Mouse (Mus musculus) testis, adult 2 months (tissue): ENCODE measurements around the gene Mmgt1. TPM values are rescaled to one million over a fixed set of nuclear protein-coding genes. Genes with fewer than 3 reads are reported as not detected.

Experiments
- H3K27ac ChIP-seq: fragments of 200-500 bp; 2 replicates; pipeline ENCODE4 v1.5.1; 2012; ENCODE audit warnings: low read depth, low read length; ENCODE audit not compliant: control insufficient read depth, insufficient read depth
- H3K27me3 ChIP-seq: fragments of 200-500 bp; 2 replicates; pipeline ENCODE4 v1.6.1; 2012; ENCODE audit warnings: mild to moderate bottlenecking, low read length, moderate library complexity; ENCODE audit not compliant: control insufficient read depth, insufficient read depth
- H3K36me3 ChIP-seq: fragments of 200-500 bp; 2 replicates; pipeline ENCODE4 v1.6.1; 2012; ENCODE audit warnings: mild to moderate bottlenecking, low read length; ENCODE audit not compliant: control insufficient read depth, insufficient read depth
- H3K4me1 ChIP-seq: fragments of 200-500 bp; 2 replicates; pipeline ENCODE4 v1.6.1; 2012; ENCODE audit warnings: low read length; ENCODE audit not compliant: control insufficient read depth, insufficient read depth
- H3K4me3 ChIP-seq: fragments of 200-500 bp; 2 replicates; pipeline ENCODE4 v1.5.1; 2012; ENCODE audit warnings: low read depth, mild to moderate bottlenecking, low read length, moderate library complexity, mixed read lengths; ENCODE audit not compliant: control insufficient read depth
- CTCF ChIP-seq: fragments of 200-500 bp; IDR thresholded peaks from 2 replicates; pipeline ENCODE4 v1.5.1; 2012; ENCODE audit warnings: low read depth, mild to moderate bottlenecking, inconsistent platforms, low read length, moderate library complexity; ENCODE audit not compliant: control insufficient read depth, insufficient read depth, insufficient replicate concordance
- POLR2A ChIP-seq: fragments of 200-500 bp; IDR thresholded peaks from 2 replicates; pipeline ENCODE4 v1.6.1; 2012; ENCODE audit warnings: low read depth, mild to moderate bottlenecking, inconsistent platforms, low read length, moderate library complexity; ENCODE audit not compliant: control insufficient read depth
- polyA plus RNA-seq: library from polyadenylated mRNA; depleted of rRNA; stranded (reverse); fragments of >200 nt; gene quantifications from 2 replicates; pipeline ENCODE4 v1.2.3, GENCODE M21; 2012; rRNA removed

Mmgt1 gene
- polyA plus RNA-seq, 1 experiment, result 1.2 TPM

GRCm38 (mm10) chrX:56607032-56607710, 9.3 kb upstream of the Mmgt1 start:
- Histone ChIP-seq H3K27me3 (no peaks in the 10 kb centered on the region), H3K4me3 (no peak overlapping the region), H3K36me3 (no peaks in the 10 kb centered on the region), H3K27ac (no peak overlapping the region), H3K4me1 (no peaks in the 10 kb centered on the region)
- TF ChIP-seq CTCF, result no peak
- TF ChIP-seq POLR2A, result no peak

- no peaks in the 10 kb centered on the region for H3K27me3 ChIP-seq
- no peaks in the 10 kb centered on the region for H3K36me3 ChIP-seq
- TF ChIP-seq CTCF (no peak), POLR2A (no peak)
- H3K4me1 ChIP-seq, result no peaks in the 10 kb centered on the region
- no peak overlapping the region for H3K4me3 ChIP-seq
- no peak overlapping the region for H3K27ac ChIP-seq
Observed at GRCm38 (mm10) chrX:56606536-56606935, 8.7 kb upstream of the Mmgt1 start.

GRCm38 (mm10) chrX:56597219-56597886, 516 bp downstream of the Mmgt1 start:
- Histone ChIP-seq H3K4me3 (peak overlapping the region; percentile 89), H3K27ac (peak overlapping the region; percentile 69; the same call in 1 of the 2 replicates), H3K4me1 (peaks cover 2% of the 10 kb centered on the region), H3K36me3 (no peaks in the 10 kb centered on the region), H3K27me3 (no peaks in the 10 kb centered on the region)
- TF ChIP-seq CTCF, result no peak

GRCm38 (mm10) chrX:56578200-56578599, 19.7 kb downstream of the Mmgt1 start:
- H3K4me1 ChIP-seq, result no peaks in the 10 kb centered on the region
- H3K27ac ChIP-seq, result no peak overlapping the region
- H3K4me3 ChIP-seq, result no peak overlapping the region
- no peaks in the 10 kb centered on the region for H3K27me3 ChIP-seq
- H3K36me3 ChIP-seq, result no peaks in the 10 kb centered on the region
- TF ChIP-seq CTCF (no peak), POLR2A (no peak)

DNA sequence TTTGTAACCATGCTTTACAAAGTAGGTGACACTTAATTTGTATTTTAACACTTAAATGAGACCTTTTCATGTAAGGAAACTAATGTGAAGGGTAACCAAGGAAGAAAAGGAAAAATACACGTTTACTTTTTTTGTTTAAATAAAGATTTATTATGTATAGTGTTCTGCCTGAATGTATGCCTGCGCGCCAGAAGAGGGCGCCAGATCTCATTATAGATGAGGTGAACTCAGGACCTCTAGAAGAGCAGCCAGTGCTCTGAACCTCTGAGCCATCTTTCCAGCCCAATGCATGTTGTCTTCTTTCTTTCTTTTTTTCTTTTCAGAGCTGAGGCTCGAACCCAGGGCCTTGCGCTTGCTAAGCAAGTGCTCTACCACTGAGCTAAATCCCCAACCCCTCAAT, 25.4 kb downstream of the Mmgt1 start:
- Histone ChIP-seq H3K4me1 (no peaks in the 10 kb centered on the region), H3K36me3 (no peaks in the 10 kb centered on the region), H3K27me3 (no peaks in the 10 kb centered on the region), H3K4me3 (no peak overlapping the region), H3K27ac (no peak overlapping the region)
- TF ChIP-seq POLR2A, result no peak
- TF ChIP-seq CTCF, result no peak

- no peak for TF ChIP-seq POLR2A
- TF ChIP-seq CTCF, result no peak
- H3K4me3 ChIP-seq, result no peak overlapping the region
- no peaks in the 10 kb centered on the region for H3K4me1 ChIP-seq
- no peaks in the 10 kb centered on the region for H3K27me3 ChIP-seq
- no peak overlapping the region for H3K27ac ChIP-seq
- H3K36me3 ChIP-seq, result no peaks in the 10 kb centered on the region
Observed at GRCm38 (mm10) chrX:56553584-56553983, 44.3 kb downstream of the Mmgt1 start.

DNA sequence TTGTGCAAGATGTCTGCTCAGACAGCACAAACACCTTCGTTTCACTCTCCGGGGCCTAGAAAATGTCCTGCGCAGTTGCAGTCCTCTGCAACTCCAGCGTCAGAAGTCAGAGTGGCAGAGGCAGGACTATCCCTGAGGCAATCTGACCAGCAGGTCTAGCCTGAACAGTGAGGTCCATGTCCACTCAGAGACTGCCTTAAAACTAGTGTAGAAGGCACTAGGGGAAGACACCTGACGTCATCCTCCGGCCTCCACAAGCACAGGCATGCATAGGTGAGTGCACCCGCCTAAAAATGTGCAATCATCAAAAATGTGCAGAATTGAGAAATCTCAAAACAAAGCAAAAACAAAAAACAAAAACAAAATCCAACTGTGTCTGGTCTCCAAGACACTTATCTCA, 48.4 kb downstream of the Mmgt1 start, which contains the start of gene Gm648:
Gene Gm648, minus strand, starts transcription at position 101 of the 400 bp plus-strand sequence.
- Histone ChIP-seq H3K27me3 (no peaks in the 10 kb centered on the region), H3K4me1 (no peaks in the 10 kb centered on the region), H3K27ac (no peak within 1 kb of the TSS), H3K36me3 (no peaks in the 10 kb centered on the region), H3K4me3 (no peak within 1 kb of the TSS)
- no peak for TF ChIP-seq CTCF
- no peak for TF ChIP-seq POLR2A

DNA sequence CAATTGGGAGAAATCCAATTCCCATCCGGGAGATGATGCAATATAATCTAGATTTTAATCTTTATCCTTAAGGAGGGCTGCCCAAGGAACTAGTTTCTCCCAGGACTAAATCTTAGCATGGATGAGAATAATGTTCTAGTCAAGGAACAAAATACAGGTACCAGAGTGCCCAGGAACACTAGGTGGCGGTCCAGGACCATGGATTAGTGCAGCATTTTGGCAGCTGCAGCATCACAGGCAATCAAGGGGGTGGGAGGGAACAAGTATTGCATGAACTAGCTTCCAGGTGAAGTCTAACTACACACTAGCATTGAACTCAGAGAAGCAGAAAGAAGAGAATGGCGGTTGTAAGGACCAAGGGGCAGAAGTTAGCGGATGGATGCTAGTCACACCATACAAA, 60.7 kb downstream of the Mmgt1 start:
- no peak overlapping the region for H3K27ac ChIP-seq
- peak; percentile 15; the same call in 1 of the 2 replicates for TF ChIP-seq CTCF
- no peak for TF ChIP-seq POLR2A
- H3K4me1 ChIP-seq, result no peaks in the 10 kb centered on the region
- H3K36me3 ChIP-seq, result no peaks in the 10 kb centered on the region
- no peak overlapping the region for H3K4me3 ChIP-seq
- no peaks in the 10 kb centered on the region for H3K27me3 ChIP-seq

Other genes starting within 250 kb of the Mmgt1 start
- 8.1 and 8.9 TPM in 2 replicates for gene Smim10l2a, start 223.5 kb downstream of the Mmgt1 start, polyA plus RNA-seq
- gene Gm2174, start 150.1 kb downstream of the Mmgt1 start, polyA plus RNA-seq, result not detected in 2 replicates
- gene Ints6l, start 143.2 kb downstream of the Mmgt1 start, polyA plus RNA-seq, result 5.7 and 6.8 TPM in 2 replicates
- not detected in 2 replicates for gene Gm10477, start 73.3 kb downstream of the Mmgt1 start, polyA plus RNA-seq
- gene Gm648, start 48.5 kb downstream of the Mmgt1 start, polyA plus RNA-seq, result 3.0 and 4.6 TPM in 2 replicates
- 4.2 and 5.4 TPM in 2 replicates for gene Slc9a6, start 11.7 kb upstream of the Mmgt1 start, polyA plus RNA-seq
- 18.2 and 19.4 TPM in 2 replicates for gene Fhl1, start 133.7 kb upstream of the Mmgt1 start, polyA plus RNA-seq
- 2.2 TPM in 2 replicates for gene Map7d3, start 224.3 kb upstream of the Mmgt1 start, polyA plus RNA-seq